In the genomic region with DNA sequence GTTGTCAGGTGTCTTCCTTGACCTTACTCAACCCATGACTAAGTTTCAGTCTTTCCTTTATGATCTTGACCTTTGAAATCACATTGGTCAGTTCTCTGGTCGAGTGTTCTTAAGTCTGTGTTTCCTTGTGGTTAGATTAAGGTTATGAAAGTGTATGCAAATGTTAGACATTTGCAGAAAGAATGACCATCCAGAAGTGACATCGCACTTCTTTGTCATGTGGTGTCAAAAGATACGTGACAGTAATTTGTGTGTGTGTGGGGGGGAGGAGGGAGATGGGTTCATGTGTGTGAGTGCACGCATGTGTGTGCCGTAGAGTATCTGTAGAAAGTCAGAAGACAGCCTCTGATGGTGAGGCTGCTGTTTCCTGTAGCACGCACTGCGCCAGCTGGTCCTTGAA, we compare ENCODE assay signal across 24 mouse cellular contexts.
"Had no signal": no experiment of that assay in that cellular context is flagged by ENCODE, and none has a peak within 500 bp of the region (broad histone marks: within the 10 kb centered on the region; RNA-seq: fewer than 3 reads in every experiment).

No protein-coding gene starts in this region.

- H3K4me3 ChIP-seq: heart, adult 2 months; heart, embryonic 13.5 days; heart, embryonic 15.5 days; hindbrain, embryonic 13.5 days; hindbrain, embryonic 15.5 days; kidney, embryonic 15.5 days; limb, embryonic 13.5 days; limb, embryonic 15.5 days; liver, embryonic 12.5 days had no signal

- H3K36me3 ChIP-seq: heart, embryonic 15.5 days; hindbrain, embryonic 13.5 days; hindbrain, embryonic 15.5 days; kidney, embryonic 15.5 days; limb, embryonic 15.5 days; liver, embryonic 12.5 days had no signal

- H3K9me3 ChIP-seq: heart, embryonic 13.5 days; heart, embryonic 15.5 days; hindbrain, embryonic 13.5 days; hindbrain, embryonic 15.5 days; kidney, embryonic 15.5 days; limb, embryonic 13.5 days; limb, embryonic 15.5 days; liver, embryonic 12.5 days had no signal

- H3K27me3 ChIP-seq: heart, embryonic 13.5 days; heart, embryonic 15.5 days; hindbrain, embryonic 13.5 days; hindbrain, embryonic 15.5 days; kidney, embryonic 15.5 days; limb, embryonic 13.5 days; limb, embryonic 15.5 days; liver, embryonic 12.5 days had no signal

- H3K27ac ChIP-seq: heart, adult 2 months; heart, embryonic 13.5 days; heart, embryonic 15.5 days; hindbrain, embryonic 13.5 days; hindbrain, embryonic 15.5 days; hindbrain, postnatal 0 days; kidney, embryonic 15.5 days; kidney, postnatal 0 days; limb, embryonic 13.5 days; limb, embryonic 15.5 days; liver, embryonic 12.5 days; liver, embryonic 14.5 days had no signal

- DNase-seq: gastrocnemius, postnatal 14 days; gastrocnemius, postnatal 36 days; heart, adult 2 months; heart, postnatal 14 days; heart, postnatal 36 days; kidney, adult 11 months; kidney, adult 2 months; kidney, adult 9 months; kidney, postnatal 14 days; kidney, postnatal 36 days; layer of hippocampus, adult 9-11 months; layer of hippocampus, postnatal 36 days; left cerebral cortex, postnatal 4 days had no signal

- H3K4me1 ChIP-seq: heart, embryonic 15.5 days; kidney, embryonic 15.5 days; liver, embryonic 12.5 days had no signal
